Comparison of ENCODE assay signal across 14 mouse cellular contexts in the genomic region with DNA sequence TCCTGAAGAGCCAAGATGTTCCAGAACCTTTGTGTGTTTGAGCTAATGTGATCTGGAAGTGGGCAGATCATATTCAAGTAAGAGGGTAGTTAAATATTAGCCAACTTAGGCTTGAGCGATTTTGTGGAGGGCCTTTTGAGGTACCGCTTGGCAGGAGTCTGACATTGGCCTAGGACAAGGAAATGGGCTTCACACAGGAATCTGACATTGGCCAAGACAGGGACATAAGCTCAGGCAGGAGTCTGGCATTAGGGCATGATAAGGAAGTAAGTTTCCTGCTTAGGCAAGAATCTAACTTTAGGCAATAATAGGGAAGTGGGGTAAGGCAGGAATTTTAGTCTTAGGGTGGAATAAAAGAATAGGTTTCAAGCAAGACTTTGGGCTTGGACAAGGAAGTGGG. TPM values are rescaled to one million over a fixed set of nuclear protein-coding genes. Genes with fewer than 3 reads are reported as not detected.
DNase-seq lines count a peak whose midpoint lies in the region; ATAC-seq and TF ChIP-seq lines count a peak whose summit lies in the region.
"Had no signal": no experiment of that assay in that cellular context is flagged by ENCODE, and none has a peak within 500 bp of the region (broad histone marks: within the 10 kb centered on the region; RNA-seq: fewer than 3 reads in every experiment).

No protein-coding gene starts in this region.

- H3K4me3 ChIP-seq in hindbrain, embryonic 10.5 days, result peak overlapping the region; percentile 48; the same call in 1 of the 2 replicates
- H3K4me3 ChIP-seq in hindbrain, embryonic 11.5 days (ENCODE audit: low read depth, low read length), result no peak overlapping the region; the same call in 1 of the 2 replicates
- no peak overlapping the region for H3K4me3 ChIP-seq in hindbrain, embryonic 14.5 days (replicated peaks; ENCODE audit: low read length)
- H3K4me3 ChIP-seq in midbrain, postnatal 0 days (ENCODE audit: low read depth, low read length), result no peak overlapping the region

- H3K4me1 ChIP-seq in hindbrain, embryonic 10.5 days (replicated peaks), result peaks cover 28% of the 10 kb centered on the region
- no peaks in the 10 kb centered on the region; the same call in 1 of the 2 replicates for H3K4me1 ChIP-seq in hindbrain, embryonic 11.5 days (replicated peaks; ENCODE audit: control insufficient read depth, insufficient read depth, low read length)
- H3K4me1 ChIP-seq in hindbrain, embryonic 14.5 days (replicated peaks; ENCODE audit: control insufficient read depth, insufficient read depth, low read length), result 0 out of 2 replicates have a peak, but pooled peaks cover 7% of the 10 kb centered on the region
- no peaks in the 10 kb centered on the region for H3K4me1 ChIP-seq in midbrain, postnatal 0 days (ENCODE audit: insufficient read depth, low read length)

- ATAC-seq in hindbrain, embryonic 11.5 days (ENCODE audit: low FRiP score), result no peak
- ATAC-seq in hindbrain, embryonic 14.5 days (ENCODE audit: low FRiP score), result no peak
- peak; percentile 17; the same call in 1 of the 2 replicates for ATAC-seq in midbrain, postnatal 0 days (ENCODE audit: low FRiP score)
- ATAC-seq: activated CD4-positive, CD25-positive, alpha-beta regulatory T cell, adult 4 months had no signal

- DNase-seq in hindbrain, embryonic 10.5 days (ENCODE audit: low spot score), result no peak
- DNase-seq in hindbrain, embryonic 11.5 days (ENCODE audit: low spot score), result no peak
- DNase-seq in lung, postnatal 25 days (ENCODE audit: low spot score), result peak; percentile 21
- DNase-seq in lung, postnatal 4 days, result no peak
- no peak for DNase-seq in hindbrain, embryonic 14.5 days (ENCODE audit: low spot score)
- no peak for DNase-seq in midbrain, postnatal 0 days (ENCODE audit: low spot score)
- no peak for DNase-seq in left cerebral cortex, postnatal 25 days (ENCODE audit: low spot score in 2 of 2)
- DNase-seq in layer of hippocampus, postnatal 25 days (ENCODE audit: extremely low spot score in 1 of 2, low spot score in 1 of 2), result no peak
- DNase-seq: cerebellum, adult 9-10 months; gastrocnemius, postnatal 36 days; right cerebral cortex, postnatal 14 days; thymus, postnatal 4 days had no signal

- H3K36me3 ChIP-seq in hindbrain, embryonic 10.5 days, result no peaks in the 10 kb centered on the region
- H3K36me3 ChIP-seq in hindbrain, embryonic 11.5 days (ENCODE audit: control insufficient read depth, insufficient read depth, low read length), result no peaks in the 10 kb centered on the region
- no peaks in the 10 kb centered on the region for H3K36me3 ChIP-seq in hindbrain, embryonic 14.5 days (replicated peaks; ENCODE audit: control insufficient read depth, insufficient read depth)
- H3K36me3 ChIP-seq in midbrain, postnatal 0 days (ENCODE audit: insufficient read depth, low read length), result no peaks in the 10 kb centered on the region

- H3K9ac ChIP-seq in hindbrain, embryonic 11.5 days (ENCODE audit: low read depth, low read length), result no peak overlapping the region
- no peak overlapping the region for H3K9ac ChIP-seq in hindbrain, embryonic 14.5 days
- no peak overlapping the region for H3K9ac ChIP-seq in midbrain, postnatal 0 days (replicated peaks; ENCODE audit: low read length, poor library complexity, severe bottlenecking)
- H3K9ac ChIP-seq: liver, embryonic 14.5 days had no signal

- 71% methylated on average over 2 of the region's 2 CpGs for WGBS in hindbrain, embryonic 10.5 days
- WGBS in hindbrain, embryonic 11.5 days, result 71% methylated on average over 2 of the region's 2 CpGs
- 57% methylated on average over 2 of the region's 2 CpGs for WGBS in hindbrain, embryonic 14.5 days
- WGBS in midbrain, postnatal 0 days, result 61% methylated on average over 2 of the region's 2 CpGs

- H3K27ac ChIP-seq in hindbrain, embryonic 10.5 days, result no peak overlapping the region
- no peak overlapping the region for H3K27ac ChIP-seq in hindbrain, embryonic 11.5 days (ENCODE audit: low read depth, low read length)
- no peak overlapping the region for H3K27ac ChIP-seq in hindbrain, embryonic 14.5 days
- H3K27ac ChIP-seq in midbrain, postnatal 0 days (ENCODE audit: low read depth, low read length), result no peak overlapping the region
- H3K27ac ChIP-seq: liver, embryonic 14.5 days had no signal

- no peak overlapping the region for H3K4me2 ChIP-seq in hindbrain, embryonic 11.5 days (replicated peaks; ENCODE audit: low read depth, low read length)
- H3K4me2 ChIP-seq in hindbrain, embryonic 14.5 days (replicated peaks), result peak overlapping the region; percentile 53; the same call in 1 of the 2 replicates
- no peak overlapping the region for H3K4me2 ChIP-seq in midbrain, postnatal 0 days (ENCODE audit: low read depth, low read length, poor library complexity, severe bottlenecking)

- peaks cover 23% of the 10 kb centered on the region for H3K27me3 ChIP-seq in hindbrain, embryonic 10.5 days (ENCODE audit: insufficient read depth, poor library complexity, severe bottlenecking)
- peaks cover 13% of the 10 kb centered on the region for H3K27me3 ChIP-seq in hindbrain, embryonic 11.5 days (ENCODE audit: control insufficient read depth, insufficient read depth, low read length)
- peaks cover 10% of the 10 kb centered on the region; the same call in 1 of the 2 replicates for H3K27me3 ChIP-seq in hindbrain, embryonic 14.5 days (ENCODE audit: control insufficient read depth, insufficient read depth, low read length)
- no peaks in the 10 kb centered on the region for H3K27me3 ChIP-seq in midbrain, postnatal 0 days (ENCODE audit: insufficient read depth, low read length)

- peaks cover 15% of the 10 kb centered on the region; the same call in 1 of the 2 replicates for H3K9me3 ChIP-seq in hindbrain, embryonic 10.5 days
- H3K9me3 ChIP-seq in hindbrain, embryonic 11.5 days (ENCODE audit: control insufficient read depth, low read length), result no peaks in the 10 kb centered on the region
- 0 out of 2 replicates have a peak, but pooled peaks cover 3% of the 10 kb centered on the region for H3K9me3 ChIP-seq in hindbrain, embryonic 14.5 days (ENCODE audit: control insufficient read depth, low read length)
- no peaks in the 10 kb centered on the region for H3K9me3 ChIP-seq in midbrain, postnatal 0 days (ENCODE audit: low read length)

- intact Hi-C loops in left cerebral cortex, postnatal 25 days (cut with DNase I), result no loop called here

- TF ChIP-seq CTCF in midbrain, postnatal 0 days (IDR thresholded peaks at IDR 0.05), result no peak

RNA-seq across cellular contexts. Expression of a gene that starts 0.4 kb away (rescaled TPM):
- 0.51 and 0.97 TPM in 2 replicates for polyA plus RNA-seq in hindbrain, embryonic 10.5 days (2016; fragmentation: Nextera tagmentation; extraction: Ambion mirVana)
- polyA plus RNA-seq in hindbrain, embryonic 11.5 days (2014; fragmentation: Nextera tagmentation; extraction: Ambion mirVana), result 0.51 and 0.59 TPM in 2 replicates
- 2.6 and 3.3 TPM in 2 replicates for polyA plus RNA-seq in hindbrain, embryonic 14.5 days (2014; fragmentation: Nextera tagmentation; extraction: Ambion mirVana)
- 3.2 and 4.3 TPM in 2 replicates for total RNA-seq in midbrain, postnatal 0 days (2014; rRNA removed)
- polyA plus RNA-seq in midbrain, postnatal 0 days (2015; fragmentation: Nextera tagmentation; extraction: Ambion mirVana), result 2.9 and 3.7 TPM in 2 replicates
- total RNA-seq in left cerebral cortex, postnatal 25 days (2021), result under 1 TPM; 0.76 to 0.99 TPM
- 1 to 10 TPM; 1.2 to 1.9 TPM for total RNA-seq in layer of hippocampus, postnatal 25 days (2021)

RNA-seq across cellular contexts. Expression of a gene that starts 18.1 kb away (rescaled TPM):
- 0.76 and 0.97 TPM in 2 replicates for polyA plus RNA-seq in hindbrain, embryonic 10.5 days (2016; fragmentation: Nextera tagmentation; extraction: Ambion mirVana)
- 0.32 TPM in 2 replicates for polyA plus RNA-seq in hindbrain, embryonic 11.5 days (2014; fragmentation: Nextera tagmentation; extraction: Ambion mirVana)
- 0.66 and 0.78 TPM in 2 replicates for polyA plus RNA-seq in hindbrain, embryonic 14.5 days (2014; fragmentation: Nextera tagmentation; extraction: Ambion mirVana)
- 1.7 and 1.8 TPM in 2 replicates for total RNA-seq in midbrain, postnatal 0 days (2014; rRNA removed)
- 2.2 and 2.4 TPM in 2 replicates for polyA plus RNA-seq in midbrain, postnatal 0 days (2015; fragmentation: Nextera tagmentation; extraction: Ambion mirVana)
- 1 to 10 TPM; 2.2 to 3.2 TPM for total RNA-seq in left cerebral cortex, postnatal 25 days (2021)
- 1 to 10 TPM; 2.0 to 2.3 TPM for total RNA-seq in layer of hippocampus, postnatal 25 days (2021)

RNA-seq across cellular contexts. Expression of a gene that starts 23.9 kb away (rescaled TPM):
- polyA plus RNA-seq in hindbrain, embryonic 10.5 days (2016; fragmentation: Nextera tagmentation; extraction: Ambion mirVana), result 110 and 115 TPM in 2 replicates
- polyA plus RNA-seq in hindbrain, embryonic 11.5 days (2014; fragmentation: Nextera tagmentation; extraction: Ambion mirVana), result 88.4 and 91.8 TPM in 2 replicates
- 96.6 and 101 TPM in 2 replicates for polyA plus RNA-seq in hindbrain, embryonic 14.5 days (2014; fragmentation: Nextera tagmentation; extraction: Ambion mirVana)
- 121 and 127 TPM in 2 replicates for total RNA-seq in midbrain, postnatal 0 days (2014; rRNA removed)
- 122 and 140 TPM in 2 replicates for polyA plus RNA-seq in midbrain, postnatal 0 days (2015; fragmentation: Nextera tagmentation; extraction: Ambion mirVana)
- total RNA-seq in left cerebral cortex, postnatal 25 days (2021), result 10 to 100 TPM; 48.5 to 52.0 TPM
- 10 to 100 TPM; 43.7 to 50.2 TPM for total RNA-seq in layer of hippocampus, postnatal 25 days (2021)

RNA-seq across cellular contexts. Expression of a gene that starts 33.7 kb away (rescaled TPM):
- 305 and 348 TPM in 2 replicates for polyA plus RNA-seq in hindbrain, embryonic 10.5 days (2016; fragmentation: Nextera tagmentation; extraction: Ambion mirVana)
- 338 and 343 TPM in 2 replicates for polyA plus RNA-seq in hindbrain, embryonic 11.5 days (2014; fragmentation: Nextera tagmentation; extraction: Ambion mirVana)
- 295 and 302 TPM in 2 replicates for polyA plus RNA-seq in hindbrain, embryonic 14.5 days (2014; fragmentation: Nextera tagmentation; extraction: Ambion mirVana)
- 289 and 329 TPM in 2 replicates for total RNA-seq in midbrain, postnatal 0 days (2014; rRNA removed)
- 286 and 292 TPM in 2 replicates for polyA plus RNA-seq in midbrain, postnatal 0 days (2015; fragmentation: Nextera tagmentation; extraction: Ambion mirVana)
- 100 to 1,000 TPM; 137 to 145 TPM for total RNA-seq in left cerebral cortex, postnatal 25 days (2021)
- 100 to 1,000 TPM; 136 to 143 TPM for total RNA-seq in layer of hippocampus, postnatal 25 days (2021)

RNA-seq across cellular contexts. Expression of a gene that starts 34.0 kb away (rescaled TPM):
- 6.9 and 7.4 TPM in 2 replicates for polyA plus RNA-seq in hindbrain, embryonic 10.5 days (2016; fragmentation: Nextera tagmentation; extraction: Ambion mirVana)
- 2.5 and 2.7 TPM in 2 replicates for polyA plus RNA-seq in hindbrain, embryonic 11.5 days (2014; fragmentation: Nextera tagmentation; extraction: Ambion mirVana)
- polyA plus RNA-seq in hindbrain, embryonic 14.5 days (2014; fragmentation: Nextera tagmentation; extraction: Ambion mirVana), result 0.61 and 0.67 TPM in 2 replicates
- total RNA-seq in midbrain, postnatal 0 days (2014; rRNA removed), result 0.52 TPM in 1 of 2 replicates, not detected in the other
- polyA plus RNA-seq in midbrain, postnatal 0 days (2015; fragmentation: Nextera tagmentation; extraction: Ambion mirVana), result 1.2 and 2.0 TPM in 2 replicates
- total RNA-seq in left cerebral cortex, postnatal 25 days (2021), result not detected
- total RNA-seq in layer of hippocampus, postnatal 25 days (2021), result under 1 TPM in 1 of 2 experiments, not detected in 1; 0.37 TPM
